Mouse (Mus musculus) retina, adult 2 months (tissue): ENCODE results near the gene Neu4.
"Not testable (repeated sequence)": the region's sequence is repeated elsewhere in the genome, so short reads cannot be mapped to it uniquely, and the experiment has no call there.

Experiments used
- DNase-seq: peaks from one replicate; pipeline ENCODE4 v3.0.0-alpha.2; 2012; ENCODE audit warnings: low read depth, low spot score

Gene Neu4

GRCm38 (mm10) chr1:94020151-94020550 lies at the start of gene Neu4:
Gene Neu4 (plus strand): TSS chr1:94020451.
- no peak for DNase-seq

DNA sequence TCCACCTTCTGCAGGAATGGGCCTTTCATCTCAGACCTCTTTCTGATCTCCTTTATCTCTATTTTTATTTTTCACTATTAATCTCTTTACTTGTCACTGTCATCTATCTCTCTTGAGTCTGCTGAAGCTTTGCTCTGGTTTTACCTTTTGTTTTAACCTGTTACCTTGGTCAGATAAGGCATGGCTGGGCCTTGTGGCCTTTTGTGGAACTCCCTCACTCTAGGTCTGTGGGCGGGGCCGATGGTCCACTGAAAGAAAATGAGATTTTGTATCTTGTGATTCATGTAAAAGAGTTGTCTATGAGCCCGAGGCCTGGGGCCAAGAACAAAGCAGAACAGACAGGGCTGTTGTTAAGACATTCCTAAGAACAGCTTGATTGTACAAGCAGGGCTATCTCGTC lies 49.5 kb upstream of the Neu4 start:
- DNase-seq = not testable (repeated sequence)

GRCm38 (mm10) chr1:93975764-93976163 lies 44.5 kb upstream of the Neu4 start:
- not testable (repeated sequence) for DNase-seq

GRCm38 (mm10) chr1:93978287-93978686 lies 42.0 kb upstream of the Neu4 start:
- not testable (repeated sequence) for DNase-seq

GRCm38 (mm10) chr1:93980932-93981331 lies 39.3 kb upstream of the Neu4 start:
- DNase-seq = not testable (repeated sequence)

DNA sequence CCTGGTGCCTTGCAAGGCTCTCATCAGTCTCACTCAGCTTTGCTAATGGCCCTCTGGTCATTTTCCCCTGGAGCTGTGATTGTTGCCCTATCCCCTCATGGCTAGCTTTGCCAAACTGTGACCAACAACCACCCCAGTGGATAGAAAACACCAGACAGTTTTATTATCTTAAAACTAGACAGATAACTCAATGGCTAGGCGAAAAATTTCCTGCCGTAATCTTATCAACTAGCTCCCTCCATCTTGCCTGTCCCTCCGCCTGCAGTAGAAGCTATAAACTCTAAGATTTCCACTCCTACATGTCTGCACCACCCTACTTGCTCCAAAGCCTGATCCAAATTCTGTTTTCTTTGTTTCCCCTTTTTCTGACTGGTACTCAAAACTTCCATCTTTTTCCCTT lies 34.1 kb upstream of the Neu4 start:
- DNase-seq = no peak

GRCm38 (mm10) chr1:93988786-93989185 lies 31.5 kb upstream of the Neu4 start:
- no peak for DNase-seq

DNA sequence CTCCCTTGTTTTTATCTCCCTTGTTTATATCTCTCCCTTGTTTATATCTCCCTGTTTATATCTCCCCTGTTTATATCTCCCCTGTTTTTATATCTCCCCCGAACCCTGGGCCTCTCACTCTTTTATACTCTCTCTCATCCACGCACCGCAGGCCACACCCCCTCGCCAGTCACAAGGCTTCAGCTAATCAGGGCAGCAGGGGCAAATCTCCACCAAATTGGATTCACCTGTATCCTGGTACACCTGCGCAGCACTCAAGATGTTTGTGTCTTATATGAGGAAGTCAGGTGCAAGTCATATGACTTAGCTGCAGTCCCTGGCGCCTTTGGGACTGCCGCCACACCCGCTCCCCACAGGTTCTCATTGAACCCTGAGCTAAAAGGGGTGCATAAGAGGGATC lies 30.0 kb upstream of the Neu4 start, which contains the start of gene Gal3st2c:
Gene Gal3st2c (plus strand): TSS at position 301 of the 400 bp plus-strand sequence.
- not testable (repeated sequence) for DNase-seq

- not testable (repeated sequence) for DNase-seq
Observed at GRCm38 (mm10) chr1:93991068-93991467, 29.2 kb upstream of the Neu4 start.

GRCm38 (mm10) chr1:93991491-93991890 lies 28.8 kb upstream of the Neu4 start:
- not testable (repeated sequence) for DNase-seq

- DNase-seq = no peak
Observed at GRCm38 (mm10) chr1:94001023-94001422, 19.2 kb upstream of the Neu4 start.

- not testable (repeated sequence) for DNase-seq
Observed at GRCm38 (mm10) chr1:94005954-94006506, 14.2 kb upstream of the Neu4 start.

DNA sequence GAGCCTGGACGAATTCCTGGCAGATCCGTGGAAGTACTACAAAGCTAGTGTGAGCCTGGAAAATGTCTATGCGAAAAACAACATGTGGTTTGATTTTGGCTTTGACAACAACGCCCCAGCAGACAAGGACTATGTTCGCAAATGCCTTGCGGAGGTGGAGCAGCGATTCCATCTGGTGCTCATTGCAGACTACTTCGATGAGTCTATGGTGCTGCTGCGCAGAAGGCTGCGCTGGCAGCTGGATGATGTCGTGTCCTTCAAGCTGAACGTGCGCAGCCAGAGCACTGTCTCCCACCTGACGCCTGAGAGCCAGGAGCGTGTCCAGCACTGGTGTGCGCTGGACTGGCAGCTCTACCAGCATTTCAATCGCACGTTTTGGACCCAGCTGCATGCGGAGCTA lies 11.4 kb upstream of the Neu4 start:
- DNase-seq = not testable (repeated sequence)

DNA sequence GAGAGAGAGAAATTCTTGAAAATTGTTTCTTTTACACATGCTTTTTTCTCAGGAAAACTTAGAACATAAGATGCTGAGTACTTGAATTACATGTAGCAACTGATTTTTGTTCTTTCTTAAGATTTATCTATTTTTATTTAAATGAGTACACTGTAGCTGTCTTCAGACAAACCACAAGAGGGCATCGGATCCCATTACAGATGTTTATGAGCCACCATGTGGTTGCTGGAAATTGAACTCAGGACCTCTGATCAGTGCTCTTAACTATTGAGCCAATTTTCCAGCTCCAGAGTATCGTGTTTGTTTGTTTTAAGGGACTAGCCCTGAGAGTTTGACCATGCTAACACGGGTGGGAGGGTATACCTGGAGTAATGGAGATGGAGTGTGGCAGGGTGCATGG lies 8.6 kb upstream of the Neu4 start:
- no peak for DNase-seq

GRCm38 (mm10) chr1:94027506-94028108 lies 7.4 kb downstream of the Neu4 start:
- no peak for DNase-seq

DNA sequence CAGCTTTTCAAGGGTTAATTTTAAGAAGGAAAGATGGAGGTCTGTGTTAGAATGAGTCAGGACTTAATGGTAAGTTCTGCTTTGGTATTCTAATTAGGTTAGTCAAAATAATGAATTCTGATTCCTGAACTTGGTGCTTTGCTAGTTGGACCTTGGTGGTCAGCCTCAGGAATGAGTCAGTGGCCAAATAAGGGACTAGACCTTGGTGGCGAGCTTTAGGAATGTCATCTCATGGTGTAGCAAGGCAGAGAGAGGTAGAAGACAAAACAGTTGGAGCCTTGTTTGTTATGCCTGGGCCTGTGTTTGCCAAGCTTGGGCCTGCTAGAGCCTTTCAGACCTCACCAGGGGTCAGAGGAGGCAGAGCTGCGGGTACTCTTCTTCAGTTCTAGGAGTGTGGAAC lies 8.5 kb downstream of the Neu4 start:
- no peak for DNase-seq

GRCm38 (mm10) chr1:94033075-94033602 lies 12.9 kb downstream of the Neu4 start:
- no peak for DNase-seq

DNA sequence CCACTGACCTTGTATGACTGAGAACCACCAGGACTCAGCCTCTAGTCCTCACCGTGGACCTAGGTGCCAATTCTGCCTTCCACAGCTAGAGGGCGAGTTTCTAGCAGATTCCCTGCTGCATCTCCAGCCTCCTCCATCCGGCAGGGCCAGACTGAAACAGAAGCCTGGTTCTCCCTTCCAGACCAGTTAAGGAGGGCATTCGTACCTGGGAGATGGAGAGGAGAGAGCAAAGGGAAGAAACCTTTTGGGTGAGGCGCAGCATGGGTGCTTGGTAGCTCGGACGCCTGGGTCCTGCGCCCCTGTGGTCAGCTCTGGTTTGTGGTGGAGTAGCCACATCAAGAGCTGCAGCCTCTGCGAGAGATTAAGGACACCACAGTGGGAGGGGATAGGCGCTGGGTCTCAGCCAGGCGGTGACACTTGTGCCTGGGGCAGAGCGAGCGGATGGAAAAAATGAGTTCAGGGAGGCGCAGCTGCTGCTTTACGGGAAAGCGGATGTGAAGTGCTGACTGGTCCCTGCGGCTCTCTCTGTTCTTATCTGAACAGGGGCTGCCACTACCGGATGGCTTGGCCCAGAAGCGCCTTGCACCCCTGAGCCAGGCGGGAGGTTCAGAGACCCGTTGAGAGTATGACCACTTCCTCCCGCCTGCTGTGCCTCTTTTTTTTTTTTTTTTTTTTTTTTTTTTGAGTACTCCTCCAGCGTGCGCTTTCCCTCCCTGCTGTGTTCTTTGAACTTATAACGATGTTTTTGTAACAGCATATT lies 14.9 kb downstream of the Neu4 start:
- DNase-seq = peak; percentile 37

- DNase-seq = no peak
Observed at GRCm38 (mm10) chr1:94040391-94040790, 20.1 kb downstream of the Neu4 start.

DNA sequence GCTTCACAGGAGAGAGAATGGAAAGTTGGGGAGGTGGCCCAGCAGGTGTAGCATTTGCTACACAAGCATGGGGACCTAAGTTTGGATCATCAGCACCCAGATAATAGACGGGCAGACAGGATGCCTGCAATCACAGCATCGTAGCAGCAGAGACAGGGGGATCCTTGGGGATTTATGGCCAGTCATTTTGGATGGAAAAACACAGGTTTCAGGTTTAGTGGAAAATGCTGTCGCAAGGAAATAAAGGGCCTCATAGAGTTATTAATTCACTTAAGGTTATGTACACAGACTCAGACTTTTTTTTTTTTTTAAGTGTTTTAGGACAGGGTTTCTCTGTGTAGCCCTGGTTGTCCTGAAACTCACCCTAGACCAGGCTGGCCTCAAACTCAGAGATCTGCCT lies 25.3 kb downstream of the Neu4 start:
- no peak for DNase-seq

DNA sequence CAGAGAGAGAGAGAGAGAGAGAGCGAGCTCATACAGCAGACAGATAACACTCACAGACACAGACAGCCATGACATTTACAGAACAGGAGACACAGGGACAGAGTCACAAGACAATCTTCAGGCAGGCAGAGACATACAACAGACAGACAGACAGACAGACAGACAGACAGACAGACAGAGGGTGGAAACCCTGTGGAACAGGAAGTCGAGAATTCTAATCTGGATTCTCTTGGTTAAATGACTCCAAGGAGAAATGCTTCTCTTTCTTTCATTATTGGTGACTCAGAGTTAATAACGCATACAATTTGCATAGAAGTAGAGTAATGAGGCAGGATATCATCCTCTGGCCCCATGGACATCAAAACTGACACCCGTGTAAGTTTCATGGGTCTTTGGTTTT lies 26.3 kb downstream of the Neu4 start:
- DNase-seq = no peak

DNA sequence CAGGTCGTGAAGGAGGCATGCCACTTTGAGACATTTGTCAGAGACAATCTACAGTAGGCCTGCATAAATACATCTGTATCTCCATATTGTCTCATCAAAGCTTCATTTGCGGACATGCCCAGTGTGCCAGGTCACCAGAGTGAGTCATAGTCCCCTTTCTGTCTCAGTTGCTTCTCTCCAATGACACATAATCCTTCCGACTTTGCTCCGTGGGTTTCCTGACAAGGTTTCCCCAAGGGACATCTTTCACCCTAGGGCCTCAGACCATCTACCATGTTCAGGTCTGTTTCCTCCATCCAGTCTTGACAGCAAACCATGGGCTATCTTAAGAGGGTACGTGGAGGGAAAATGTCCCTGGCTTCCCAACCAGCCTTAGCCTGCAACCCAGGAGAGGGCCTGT lies 30.9 kb downstream of the Neu4 start:
- no peak for DNase-seq

GRCm38 (mm10) chr1:94052373-94052772 lies 32.1 kb downstream of the Neu4 start, which contains the start of gene Pdcd1:
Gene Pdcd1 (minus strand): TSS chr1:94052553.
- no peak for DNase-seq
